Mouse (Mus musculus) megakaryocyte progenitor cell, adult 5-6 weeks (primary cell): ENCODE measurements at regions not wholly inside any gene's neighbourhood (a gene's known extent, or its start where the extent isn't known, plus 50 kb on each side); places are given as distances from the start of the nearest gene placed in this dataset.

Experiments
- ATAC-seq: replicated peaks from 2 replicates; pipeline ENCODE4 v1.8.0; 2016; ENCODE audit warnings: mild to moderate bottlenecking, moderate TSS enrichment, inconsistent platforms; ENCODE audit not compliant: poor library complexity

DNA sequence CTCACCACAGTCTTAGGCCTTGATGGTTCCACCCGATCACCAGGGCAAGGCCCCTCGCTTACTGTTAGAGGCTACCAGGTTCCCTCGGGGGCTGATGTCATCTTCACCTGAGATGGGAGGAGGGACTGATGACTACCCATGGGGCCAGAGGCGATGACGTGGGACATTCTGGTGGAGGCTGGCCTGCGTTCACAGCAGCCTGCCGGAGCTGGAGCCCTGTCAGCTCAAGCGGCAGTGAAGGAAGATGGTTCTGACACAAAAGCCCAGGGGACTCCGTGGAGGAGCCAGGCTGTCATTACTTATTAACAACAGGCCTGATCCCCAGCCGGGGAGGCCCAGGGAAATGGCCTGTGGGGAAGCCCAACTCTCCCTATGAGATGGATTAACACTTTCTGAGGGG lies 121.3 kb upstream of the Atp6ap2 start:
- no peak for ATAC-seq

DNA sequence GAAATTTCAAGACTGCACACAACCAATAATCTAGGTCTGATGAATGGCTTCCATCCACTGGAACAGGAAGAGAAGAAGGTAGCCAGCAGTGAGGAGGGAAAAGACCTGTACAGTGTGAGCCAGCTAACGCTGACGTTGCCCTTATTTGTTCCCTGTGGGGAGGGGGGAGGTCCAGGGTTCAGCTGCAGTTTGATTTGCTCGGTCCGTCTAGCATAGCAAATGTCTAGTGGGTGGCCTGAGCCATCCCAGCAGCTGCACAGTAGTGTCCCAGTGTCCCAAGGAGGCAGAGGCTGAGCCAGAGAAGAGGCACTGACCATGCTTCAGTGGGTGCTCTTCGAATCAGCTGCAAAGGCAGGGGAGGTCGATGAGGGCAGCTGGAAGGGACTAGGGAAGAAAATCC lies 120.7 kb upstream of the Atp6ap2 start:
- ATAC-seq, result no peak

DNA sequence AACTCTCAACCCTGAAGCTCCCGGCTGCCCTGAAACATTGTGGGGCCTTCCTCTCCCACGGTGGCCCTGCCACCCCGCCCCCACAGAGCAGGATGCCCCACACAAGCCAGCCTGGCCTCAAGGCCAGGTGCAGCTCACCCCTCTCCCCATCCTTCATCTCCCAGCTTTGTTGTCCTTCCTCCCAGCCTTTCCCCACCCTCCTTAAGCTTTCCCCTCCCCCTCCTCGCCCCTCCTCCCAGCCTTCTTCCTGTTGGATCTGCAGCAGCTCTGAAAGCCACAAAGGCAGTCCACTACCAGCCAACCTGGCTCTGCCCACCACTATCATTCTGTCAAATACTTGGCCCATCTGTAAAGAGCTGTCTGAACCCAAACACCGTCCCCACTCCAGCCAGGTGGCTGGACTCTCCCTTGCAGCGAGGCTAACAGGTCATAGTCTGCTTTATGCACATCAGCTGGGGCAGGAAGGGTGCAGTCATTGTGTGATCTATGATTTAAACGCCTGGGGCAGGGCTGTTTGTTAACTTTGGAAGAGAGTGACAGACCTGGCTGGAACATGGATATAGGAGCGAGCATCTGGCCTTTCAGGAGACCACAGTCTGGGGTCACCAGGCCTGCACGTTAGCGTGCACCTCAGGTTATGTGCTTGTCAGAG lies 119.9 kb upstream of the Atp6ap2 start:
- ATAC-seq, result no peak

DNA sequence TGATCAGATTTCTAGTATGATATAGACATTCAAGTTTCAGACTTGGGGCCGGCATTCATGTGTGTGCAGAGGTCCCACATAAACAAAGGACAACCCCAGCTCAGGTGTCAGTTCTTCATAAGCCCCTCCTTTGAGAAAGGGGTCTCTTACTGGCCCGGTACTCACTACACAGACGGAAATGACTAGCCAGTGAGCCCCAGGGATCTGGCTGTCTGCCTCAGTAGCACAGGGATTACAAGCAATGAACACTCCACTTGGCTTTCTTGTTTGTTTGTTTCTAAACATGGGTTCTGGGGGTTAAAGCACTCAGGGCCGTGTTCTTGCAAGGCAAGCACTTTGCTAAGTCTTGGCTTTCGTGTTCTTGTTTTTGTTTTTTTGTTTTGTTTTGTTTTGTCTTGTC lies 115.3 kb upstream of the Atp6ap2 start:
- no peak for ATAC-seq

DNA sequence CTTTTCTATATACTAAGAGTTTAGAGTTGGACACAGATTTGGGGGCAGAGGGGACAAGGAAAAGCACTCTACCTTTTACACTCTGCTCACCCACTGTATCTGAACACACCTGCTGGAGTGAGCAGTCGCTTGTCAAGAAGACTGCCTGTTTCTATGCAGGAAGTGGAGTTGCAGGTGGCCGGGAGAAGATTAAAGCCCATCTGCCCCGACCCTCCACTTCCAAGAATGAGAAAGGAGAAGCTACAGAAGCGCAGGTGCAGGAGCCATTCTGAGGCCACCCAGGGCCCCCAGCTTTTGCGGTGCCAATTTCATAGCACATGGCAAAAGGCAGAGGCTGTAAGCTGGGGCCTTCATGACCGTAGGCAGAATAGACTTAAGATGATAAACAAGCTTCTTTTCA lies 108.4 kb upstream of the Atp6ap2 start:
- no peak for ATAC-seq

DNA sequence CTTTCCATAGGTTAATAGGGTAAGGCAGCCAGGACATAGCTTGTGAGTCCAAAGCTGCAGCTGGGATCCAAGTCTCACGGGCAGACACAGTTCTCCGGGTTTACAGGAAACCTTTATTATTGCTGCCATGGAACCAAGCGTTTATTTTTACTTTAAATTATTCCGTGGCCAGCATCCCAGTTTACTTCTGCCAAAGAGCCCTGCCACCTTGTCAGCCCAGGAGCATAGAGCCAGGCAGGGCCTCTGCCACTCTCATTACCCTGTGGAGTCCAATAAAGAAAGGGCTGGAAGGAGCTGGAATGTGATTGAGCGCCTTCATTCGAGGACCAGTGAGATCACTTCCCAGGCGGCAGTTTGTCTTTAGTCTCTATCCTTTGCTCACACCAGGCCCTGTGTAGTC lies 96.6 kb upstream of the Atp6ap2 start:
- ATAC-seq, result no peak

DNA sequence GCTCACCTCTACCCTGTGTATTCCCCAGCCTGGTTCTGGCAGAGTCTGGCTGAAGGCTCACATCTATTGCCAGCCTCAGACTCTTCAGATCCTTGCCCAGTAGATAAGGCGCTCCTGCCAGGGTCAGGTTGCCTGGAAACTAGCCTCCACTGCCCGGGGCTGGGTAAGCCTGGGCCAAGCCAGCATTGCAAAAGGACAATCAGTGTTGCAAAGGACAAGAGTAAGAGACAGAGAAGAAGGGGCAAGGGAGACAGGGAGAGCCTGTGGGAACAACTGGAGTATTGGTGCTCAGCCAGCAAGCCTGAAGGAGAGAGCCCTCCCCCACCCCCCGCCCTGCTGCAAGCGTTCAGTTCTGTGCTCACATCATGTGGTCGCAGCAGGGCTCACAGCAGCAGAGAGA lies 94.4 kb upstream of the Atp6ap2 start:
- ATAC-seq, result peak; percentile 26; the same call in 1 of the 2 replicates

DNA sequence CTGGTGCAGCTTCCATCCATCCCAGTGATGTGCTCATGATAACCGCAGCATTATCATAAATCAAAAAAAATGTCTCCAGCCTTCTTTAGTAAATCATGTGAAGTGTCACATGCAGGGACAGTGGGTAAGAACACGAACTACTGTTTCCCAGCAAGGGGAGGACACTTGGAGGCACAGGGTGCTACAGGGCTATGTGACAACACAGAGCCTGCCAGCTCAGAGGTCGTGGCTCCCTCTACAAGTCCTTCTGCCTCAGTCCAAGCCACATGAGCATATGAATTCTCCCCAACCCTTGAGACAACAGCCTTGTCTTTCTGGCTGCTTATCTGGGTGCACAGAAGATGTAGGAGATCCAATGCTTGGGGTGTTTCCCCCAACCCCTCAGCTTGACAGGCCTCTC lies 93.7 kb upstream of the Atp6ap2 start:
- ATAC-seq, result 0 out of 2 replicates have a peak, but pooled peaks have one; percentile 11

DNA sequence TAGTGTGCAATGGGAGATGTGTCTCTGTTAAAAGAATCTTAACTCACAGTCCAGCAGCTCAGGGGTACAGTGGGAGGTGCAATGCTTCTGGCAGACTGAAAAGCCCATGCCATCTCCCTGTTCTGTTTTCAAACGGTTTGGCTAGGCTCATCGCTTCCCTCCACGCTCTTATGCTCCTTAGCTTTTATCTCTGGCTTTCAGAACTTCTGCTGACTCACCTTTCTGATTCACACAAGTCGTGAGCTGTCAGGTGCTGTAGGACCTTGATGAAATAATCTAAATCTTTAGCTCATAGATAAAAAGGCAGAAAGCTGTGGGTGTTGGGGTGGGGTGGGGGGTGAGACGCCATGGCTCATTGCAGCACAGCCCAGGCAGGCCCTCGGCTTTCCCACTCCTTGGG lies 93.1 kb upstream of the Atp6ap2 start:
- ATAC-seq, result peak; percentile 64

DNA sequence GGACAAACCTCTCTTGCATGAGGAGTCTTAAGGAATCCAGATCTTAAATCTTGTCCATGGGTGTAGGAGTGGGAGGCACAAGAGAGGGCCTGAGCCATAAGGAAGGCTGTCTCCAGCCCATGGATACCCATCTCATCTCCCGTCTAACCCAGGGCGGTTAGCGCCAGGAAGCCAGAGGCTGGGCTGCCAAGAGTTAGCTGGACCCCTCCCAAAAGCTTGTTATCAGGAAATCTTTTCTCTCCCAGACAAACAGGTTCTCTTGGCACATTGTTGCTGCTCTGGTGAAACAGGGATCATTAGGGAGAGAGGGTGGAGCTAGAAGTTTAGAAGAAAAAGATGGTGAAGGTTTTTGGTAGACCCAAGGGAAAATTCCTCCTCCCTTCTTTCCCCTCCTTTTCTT lies 87.0 kb upstream of the Atp6ap2 start:
- ATAC-seq, result no peak

DNA sequence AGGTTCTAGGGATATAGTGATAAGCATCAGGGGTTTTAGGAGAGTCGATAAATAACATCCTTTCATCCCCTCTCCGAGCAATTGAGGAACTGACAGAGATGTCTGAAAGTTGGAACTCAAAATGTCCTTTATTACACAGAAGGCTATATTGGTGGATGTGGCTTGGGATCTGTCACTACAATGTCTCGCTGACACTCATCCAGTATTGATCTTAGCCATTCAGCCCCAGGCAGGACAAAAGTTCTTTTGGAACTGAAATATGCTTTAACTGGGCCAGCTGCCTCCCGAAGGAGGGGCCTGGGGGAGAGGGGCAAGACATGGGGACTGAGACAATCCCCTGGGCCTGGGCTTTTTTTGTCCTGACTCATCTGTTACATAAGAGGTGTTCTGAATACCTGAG lies 85.2 kb upstream of the Atp6ap2 start:
- no peak for ATAC-seq

DNA sequence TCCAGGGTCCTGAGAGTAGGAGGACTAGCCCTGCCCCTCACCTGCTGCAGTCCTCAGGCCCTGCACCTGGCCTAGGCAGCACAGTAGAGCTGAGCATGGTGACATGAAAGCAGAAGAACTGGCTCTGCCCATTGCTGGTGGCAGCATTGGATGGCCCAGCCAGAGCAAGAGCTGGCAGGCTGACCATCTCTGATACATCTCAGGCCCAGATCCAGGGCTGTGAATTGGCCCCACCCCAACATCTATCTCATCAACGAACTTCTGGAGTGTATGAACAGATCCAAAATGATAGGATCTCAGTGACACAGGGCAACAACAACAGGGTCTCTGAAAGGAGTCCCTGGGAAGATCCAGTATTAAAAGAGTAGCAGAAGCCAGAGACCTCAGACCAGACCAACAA lies 84.0 kb upstream of the Atp6ap2 start:
- ATAC-seq, result no peak

DNA sequence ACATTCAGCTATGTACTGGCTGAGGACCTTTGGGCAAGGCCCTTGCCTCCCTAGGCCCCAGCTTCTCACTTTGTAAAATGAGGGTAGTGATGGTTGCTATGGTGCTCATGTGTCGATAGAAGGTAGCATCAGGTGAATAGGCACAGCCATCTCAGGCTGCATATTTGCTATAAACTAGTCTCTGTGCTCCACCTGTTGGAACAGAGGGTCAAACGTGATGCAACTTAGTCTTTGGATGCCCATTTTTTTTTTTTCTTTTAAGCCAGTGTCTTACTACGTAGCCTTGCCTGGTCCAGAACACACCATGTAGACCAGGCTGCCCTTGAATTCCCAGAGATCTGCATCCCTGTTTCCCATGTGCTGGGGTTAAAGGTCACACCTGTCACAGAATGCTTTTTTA lies 76.5 kb upstream of the Atp6ap2 start:
- ATAC-seq, result no peak

DNA sequence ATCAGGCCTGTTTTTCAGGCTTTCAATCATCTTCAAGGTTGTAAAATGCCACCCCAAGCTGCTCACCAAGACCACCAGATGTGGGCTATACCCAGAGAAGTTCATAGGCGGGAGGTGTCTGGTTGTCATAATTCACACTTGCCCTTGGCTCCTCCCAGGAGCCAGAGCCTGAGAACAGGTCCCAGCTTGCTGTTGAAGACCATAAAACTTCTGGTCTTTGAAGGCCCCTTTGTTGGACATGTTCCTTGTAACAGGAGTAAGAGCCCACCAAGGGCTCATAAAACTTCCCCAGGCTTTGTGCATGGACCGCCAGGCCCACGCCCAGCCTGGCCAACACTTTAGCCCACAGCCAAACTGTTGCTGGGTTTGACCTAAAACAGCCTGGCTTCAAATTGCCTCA lies 62.6 kb upstream of the Atp6ap2 start:
- no peak for ATAC-seq

DNA sequence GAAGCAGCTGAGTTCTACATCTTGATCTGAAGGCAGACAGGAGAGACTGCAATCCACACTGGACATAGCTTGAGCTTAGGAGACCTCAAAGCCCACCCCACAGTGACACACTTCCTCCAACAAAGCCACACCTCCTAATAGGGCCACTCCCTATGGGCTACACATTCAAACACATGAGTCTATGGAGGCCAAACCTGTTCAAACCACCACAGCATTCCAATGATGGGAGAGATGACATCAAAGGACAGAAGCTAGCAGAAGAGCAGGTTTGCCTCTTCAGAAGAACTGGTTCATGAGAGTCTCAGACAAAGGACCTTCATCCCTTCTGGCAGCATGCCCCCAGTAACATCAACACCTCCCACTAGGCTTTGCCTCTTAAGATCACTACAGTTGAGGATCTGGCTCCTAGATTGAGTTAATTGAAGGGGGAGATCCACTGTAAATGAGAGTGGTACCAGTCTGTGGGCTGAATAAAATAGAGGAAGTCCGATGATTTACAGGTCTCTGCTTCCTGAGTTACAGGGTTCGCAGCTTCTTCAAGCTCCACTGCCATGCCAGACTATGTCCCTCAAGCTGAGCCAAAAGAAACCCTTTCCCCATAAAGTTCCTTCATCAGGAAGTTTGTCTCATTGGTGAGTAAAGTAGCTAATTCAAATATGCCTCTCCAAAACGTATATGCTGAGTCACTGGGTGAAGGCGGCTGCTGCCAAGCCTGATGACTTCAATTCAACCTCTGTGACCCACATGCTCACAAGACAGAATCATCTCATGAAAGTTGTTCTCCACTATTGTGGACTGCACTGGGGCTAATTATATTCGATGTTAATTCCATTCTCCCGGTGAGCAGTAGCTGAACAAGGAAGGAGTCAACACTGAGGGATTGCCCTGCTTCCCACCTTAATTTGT lies 56.9 kb upstream of the Atp6ap2 start:
- peak; percentile 57 for ATAC-seq
